9 mouse cellular contexts compared by ENCODE assay signal in genomic region chr13:74363859-74364235, GRCm38 (mm10). TPM values are rescaled to one million over a fixed set of nuclear protein-coding genes. Genes with fewer than 3 reads are reported as not detected.
DNase-seq lines count a peak whose midpoint lies in the region; ATAC-seq and TF ChIP-seq lines count a peak whose summit lies in the region.
"Had no signal": no experiment of that assay in that cellular context is flagged by ENCODE, and none has a peak within 500 bp of the region (broad histone marks: within the 10 kb centered on the region; RNA-seq: fewer than 3 reads in every experiment).

Gene Lrrc14b, minus strand, starts transcription at chr13:74364005.

- no peaks in the 10 kb centered on the region for H3K79me2 ChIP-seq in liver, adult 2 months (ENCODE audit: control insufficient read depth, insufficient read depth, low read length)

- peak; percentile 75 for ATAC-seq in heart, embryonic 12.5 days (ENCODE audit: insufficient number of reproducible peaks, low FRiP score)

- H3K4me1 ChIP-seq in liver, adult 2 months (ENCODE audit: control insufficient read depth, insufficient read depth, low read length), result peaks cover 7% of the 10 kb centered on the region; the same call in 1 of the 2 replicates
- peaks cover 26% of the 10 kb centered on the region for H3K4me1 ChIP-seq in heart, embryonic 12.5 days (replicated peaks)
- H3K4me1 ChIP-seq: neural tube, embryonic 13.5 days had no signal

- WGBS in liver, adult 2 months, result 13% methylated on average over 8 of the region's 8 CpGs
- 26% methylated on average over 8 of the region's 8 CpGs for WGBS in heart, embryonic 12.5 days

- H3K27me3 ChIP-seq in liver, adult 2 months (ENCODE audit: control insufficient read depth, insufficient read depth, low read length), result no peaks in the 10 kb centered on the region
- no peaks in the 10 kb centered on the region for H3K27me3 ChIP-seq in heart, embryonic 12.5 days (replicated peaks)
- H3K27me3 ChIP-seq: neural tube, embryonic 13.5 days had no signal

- H3K27ac ChIP-seq in liver, adult 2 months (replicated peaks; ENCODE audit: insufficient read depth, low read depth, low read length), result peak within 1 kb of the TSS; percentile 1; the same call in 1 of the 2 replicates
- peak within 1 kb of the TSS; percentile 92 for H3K27ac ChIP-seq in heart, embryonic 12.5 days (ENCODE audit: poor library complexity, severe bottlenecking)
- H3K27ac ChIP-seq: neural tube, embryonic 13.5 days had no signal

- TF ChIP-seq POLR2A in liver, adult 2 months (IDR thresholded peaks at IDR 0.05; ENCODE audit: extremely low read depth, insufficient read depth, low read length), result no peak

- no peaks in the 10 kb centered on the region; the same call in 1 of the 2 replicates for H3K9me3 ChIP-seq in heart, embryonic 12.5 days (replicated peaks)
- H3K9me3 ChIP-seq: neural tube, embryonic 13.5 days had no signal

- H3K9ac ChIP-seq in liver, adult 2 months (ENCODE audit: low read depth, low read length), result peak within 1 kb of the TSS; percentile 10; the same call in 1 of the 2 replicates
- peak within 1 kb of the TSS; percentile 63 for H3K9ac ChIP-seq in heart, embryonic 12.5 days
- H3K9ac ChIP-seq: neural tube, embryonic 13.5 days had no signal

- TF ChIP-seq CTCF in liver, adult 2 months (IDR thresholded peaks at IDR 0.05; ENCODE audit: low read depth, low read length), result no peak

- peak within 1 kb of the TSS; percentile 63 for H3K4me2 ChIP-seq in heart, embryonic 12.5 days
- H3K4me2 ChIP-seq: neural tube, embryonic 13.5 days had no signal

- DNase-seq in liver, adult 2 months (ENCODE audit: extremely low read depth, low read depth, low spot score), result peak; percentile 74
- no peak for DNase-seq in liver
- DNase-seq in cerebellum, adult 8-10 months, result peak; percentile 23
- peak; percentile 46 for DNase-seq in lung, postnatal 10 days
- no peak for DNase-seq in ovary, postnatal 14 days (ENCODE audit: low spot score)
- DNase-seq in embryo, embryonic 10 days (ENCODE audit: low spot score), result no peak
- DNase-seq in embryo, embryonic 11 days, result no peak

- H3K4me3 ChIP-seq in liver, adult 2 months (ENCODE audit: insufficient read depth, low read depth, low read length), result peak within 1 kb of the TSS; percentile 19; the same call in 1 of the 2 replicates
- H3K4me3 ChIP-seq in heart, embryonic 12.5 days, result peak within 1 kb of the TSS; percentile 32
- H3K4me3 ChIP-seq: neural tube, embryonic 13.5 days had no signal

- peaks cover 6% of the 10 kb centered on the region for H3K36me3 ChIP-seq in liver, adult 2 months (ENCODE audit: control insufficient read depth, insufficient read depth, low read length)
- peaks cover 28% of the 10 kb centered on the region for H3K36me3 ChIP-seq in heart, embryonic 12.5 days

RNA-seq across cellular contexts. Expression of gene Lrrc14b, which starts in this region (rescaled TPM):
- total RNA-seq in liver, adult 2 months (2014; rRNA removed), result 0.18 and 0.54 TPM in 2 replicates
- polyA plus RNA-seq in liver, adult 2 months (2012; rRNA removed), result 0.39 and 0.54 TPM in 2 replicates
- 0.87 and 1.5 TPM in 2 replicates for polyA plus RNA-seq in heart, embryonic 12.5 days (2016; fragmentation: Nextera tagmentation; extraction: Ambion mirVana)
- polyA plus RNA-seq: neural tube, embryonic 13.5 days had no signal

Comparison
In these comparisons a context has a peak if more than half of its experiments do, and no peak if none do; other contexts are left out.
1. Peak in DNase-seq, H3K4me3 ChIP-seq, H3K27ac ChIP-seq and H3K9ac ChIP-seq in liver, adult 2 months; RNA of the gene not detected or under 1 TPM.
2. DNase-seq: peak in cerebellum, adult 8-10 months (single experiment) and lung, postnatal 10 days (single experiment); none in liver (single experiment), ovary, postnatal 14 days (single experiment), embryo, embryonic 10 days (single experiment) and embryo, embryonic 11 days (single experiment).